Mouse (Mus musculus): ENCODE results near the gene Ltb.
"Not testable (repeated sequence)": the region's sequence is repeated elsewhere in the genome, so short reads cannot be mapped to it uniquely, and the experiment has no call there.

Ltb gene

DNA sequence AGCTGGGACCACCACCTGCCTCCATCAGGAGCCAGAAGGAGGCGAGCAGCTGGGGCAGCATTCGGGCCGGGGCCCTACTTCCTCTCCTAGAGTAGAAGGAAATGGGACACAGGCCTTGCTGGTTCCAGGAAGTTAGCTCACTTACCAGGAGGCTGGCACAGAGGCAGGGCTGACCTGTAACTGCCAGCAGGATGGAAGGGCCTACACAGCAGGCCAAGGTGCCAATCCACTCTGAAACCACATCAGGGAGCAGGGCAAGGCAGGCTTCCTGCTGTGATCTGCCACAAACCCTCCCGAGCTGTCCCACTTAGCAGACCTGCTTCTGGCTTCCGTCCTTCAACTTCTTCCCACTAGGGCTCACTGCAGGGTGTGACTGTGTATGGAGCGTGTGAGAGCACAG lies 28.1 kb downstream of the Ltb start:
- no peak for DNase-seq (ENCODE audit: low read depth in 2 of 2, low spot score in 2 of 2)

DNA sequence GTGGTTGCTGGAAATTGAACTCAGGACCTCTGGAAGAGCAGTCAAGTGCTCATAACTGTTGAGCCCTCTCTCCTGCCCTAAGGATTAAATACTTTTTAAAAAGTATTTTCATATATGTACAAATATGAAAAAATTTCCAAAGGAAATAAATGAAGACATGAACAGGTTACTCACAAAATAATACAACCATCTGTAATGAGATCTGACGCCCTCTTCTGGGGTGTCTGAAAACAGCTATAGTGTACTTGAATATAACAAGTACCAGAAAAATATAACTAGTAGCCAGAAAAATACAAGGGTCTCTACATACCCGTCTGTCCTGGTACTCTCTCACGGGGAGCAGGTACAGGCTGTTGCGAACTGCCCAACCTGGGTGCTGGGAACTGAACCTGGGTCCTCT lies 30.4 kb downstream of the Ltb start:
- no peak for DNase-seq (ENCODE audit: low read depth in 2 of 2, low spot score in 2 of 2)

GRCm38 (mm10) chr17:35225456-35225855 lies 31.2 kb downstream of the Ltb start:
- DNase-seq (ENCODE audit: low read depth in 2 of 2, low spot score in 2 of 2): no peak

GRCm38 (mm10) chr17:35226561-35227046 lies 32.4 kb downstream of the Ltb start:
- no peak for DNase-seq (ENCODE audit: low read depth in 2 of 2, low spot score in 2 of 2)

DNA sequence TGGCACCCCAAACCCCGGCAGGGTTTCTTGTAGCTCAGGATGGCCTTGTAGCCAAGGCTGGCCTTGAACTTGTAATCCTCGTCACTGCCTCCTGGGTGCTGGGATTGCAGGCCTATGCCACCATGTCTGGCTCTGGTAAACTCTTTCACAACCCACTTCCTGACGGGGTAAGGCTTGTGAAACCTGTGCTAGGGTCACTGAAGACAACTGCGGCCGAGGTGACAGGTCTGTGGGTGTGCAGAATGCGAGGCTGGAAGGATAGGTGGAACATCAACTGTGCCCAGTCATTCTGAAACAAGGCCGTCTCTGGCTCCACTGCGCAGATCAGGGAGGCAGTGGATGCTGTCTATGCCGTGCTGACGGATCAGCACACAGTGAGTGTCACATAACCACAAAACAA lies 36.8 kb downstream of the Ltb start:
- DNase-seq (ENCODE audit: low read depth in 2 of 2, low spot score in 2 of 2): no peak

GRCm38 (mm10) chr17:35232043-35232442 lies 37.8 kb downstream of the Ltb start:
- DNase-seq (ENCODE audit: low read depth in 2 of 2, low spot score in 2 of 2): peak; percentile 82 to 88

- DNase-seq (ENCODE audit: low read depth in 2 of 2, low spot score in 2 of 2): peak in 1 of 2 experiments; percentile 50
Observed at GRCm38 (mm10) chr17:35232659-35233058, 38.4 kb downstream of the Ltb start.

DNA sequence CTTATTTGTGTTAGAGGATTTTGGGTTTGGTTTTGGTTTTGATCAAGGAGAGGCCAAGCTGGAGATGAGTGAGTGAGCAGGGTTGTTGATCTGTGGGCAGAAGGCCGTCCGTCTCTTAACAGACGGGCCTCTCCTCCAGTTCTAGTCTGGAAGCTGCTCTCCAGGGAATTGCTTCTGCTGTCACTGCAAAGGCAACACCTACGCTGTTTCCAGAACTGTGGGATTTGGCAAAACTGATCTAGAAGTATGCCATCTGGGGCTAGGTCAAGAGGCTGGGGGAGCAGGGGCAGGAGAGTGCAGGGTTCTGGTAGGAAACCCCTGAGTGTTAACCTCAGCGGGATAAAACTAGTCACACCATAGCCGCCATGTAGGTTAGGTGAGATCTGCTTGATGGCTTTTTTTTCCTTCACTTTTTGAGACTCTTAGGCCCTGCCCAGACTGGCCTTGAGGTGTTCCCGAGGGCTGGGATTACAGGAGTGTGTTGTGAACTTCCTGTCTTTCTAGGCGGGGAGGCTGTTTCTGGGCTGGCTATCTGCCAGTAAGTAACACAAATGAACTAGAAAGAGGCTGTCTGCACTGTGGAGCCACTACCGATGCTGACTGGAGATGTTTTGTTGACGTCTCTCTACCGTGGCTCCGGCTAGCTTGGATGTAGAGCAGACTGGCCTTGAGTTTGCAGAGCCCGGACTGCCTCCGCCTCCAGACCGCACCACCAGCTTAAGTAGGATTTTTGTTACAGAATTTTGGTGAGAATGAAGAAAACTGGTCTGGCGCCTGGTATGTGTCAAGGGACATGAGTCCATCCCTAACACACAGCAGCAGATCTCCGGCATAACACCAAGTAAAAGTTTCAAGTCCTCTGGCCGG lies 39.1 kb downstream of the Ltb start, which contains the start of gene Atp6v1g2:
Gene Atp6v1g2, plus strand, starts transcription at position 547 of the 867 bp plus-strand sequence.
- DNase-seq (ENCODE audit: low read depth in 2 of 2, low spot score in 2 of 2): no peak

DNA sequence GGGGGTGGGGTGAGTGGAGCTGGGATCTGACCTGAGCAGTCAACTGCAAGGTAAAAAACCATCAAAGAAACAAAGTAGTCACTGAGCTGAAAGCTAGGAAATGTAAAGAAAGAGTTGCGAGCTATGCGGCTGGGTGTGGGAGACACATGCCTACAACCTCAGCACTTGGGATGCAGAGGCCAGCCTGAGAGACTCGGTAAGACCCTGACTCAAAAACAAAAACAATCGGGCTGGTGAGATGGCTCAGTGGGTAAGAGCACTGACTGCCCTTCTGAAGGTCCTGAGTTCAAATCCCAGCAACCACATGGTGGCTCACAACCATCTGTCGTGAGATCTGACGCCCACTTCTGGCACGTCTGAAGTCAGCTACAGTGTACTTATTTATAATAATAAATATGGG lies 39.9 kb downstream of the Ltb start:
- not testable (repeated sequence) for DNase-seq (ENCODE audit: low read depth in 2 of 2, low spot score in 2 of 2)

- no peak for DNase-seq (ENCODE audit: low read depth in 2 of 2, low spot score in 2 of 2)
Observed at GRCm38 (mm10) chr17:35234903-35235302, 40.7 kb downstream of the Ltb start.

GRCm38 (mm10) chr17:35235614-35236389 lies 41.6 kb downstream of the Ltb start, which contains the start of gene Nfkbil1:
Nfkbil1 (minus strand) TSS chr17:35235792.
- DNase-seq (ENCODE audit: low read depth in 2 of 2, low spot score in 2 of 2): peak; percentile 70 to 77

DNA sequence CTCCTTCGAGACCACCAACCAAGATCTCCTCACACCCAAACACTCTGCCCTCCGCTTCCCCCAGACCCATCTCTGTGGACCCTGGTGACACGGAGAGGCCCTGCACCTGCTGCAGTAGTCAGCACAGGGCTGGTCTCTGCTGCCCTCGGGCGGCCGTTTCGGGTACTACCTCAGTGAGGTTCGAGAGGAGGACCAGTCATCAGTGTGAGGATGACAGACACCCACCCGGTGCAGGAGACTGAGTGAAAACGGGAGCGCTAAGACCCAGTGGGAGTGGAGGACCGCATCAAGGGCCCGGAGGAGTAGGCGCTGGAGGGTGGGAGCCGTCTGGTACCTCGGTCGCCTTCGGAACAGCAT lies 42.1 kb downstream of the Ltb start:
- peak; percentile 98 to 100 for DNase-seq (ENCODE audit: low read depth in 2 of 2, low spot score in 2 of 2)

DNA sequence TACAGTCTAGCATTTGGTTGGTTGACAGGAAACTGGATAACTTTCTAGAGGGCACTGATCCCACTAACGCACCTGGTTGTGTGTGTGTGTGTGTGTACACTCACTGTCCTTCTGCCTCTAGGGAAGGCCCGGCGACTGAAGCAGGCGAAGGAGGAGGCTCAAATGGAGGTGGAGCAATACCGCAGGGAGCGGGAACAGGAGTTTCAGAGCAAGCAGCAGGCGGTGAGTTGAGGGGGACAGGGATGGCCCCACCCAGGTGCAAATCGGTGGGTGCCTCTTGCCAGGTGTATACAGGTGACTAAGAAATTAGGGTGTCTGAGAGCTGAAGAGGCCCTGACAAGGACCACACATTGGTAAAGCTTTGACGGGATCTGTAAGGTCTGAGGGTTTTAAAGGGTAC lies 42.8 kb downstream of the Ltb start:
- no peak for DNase-seq (ENCODE audit: low read depth in 2 of 2, low spot score in 2 of 2)

DNA sequence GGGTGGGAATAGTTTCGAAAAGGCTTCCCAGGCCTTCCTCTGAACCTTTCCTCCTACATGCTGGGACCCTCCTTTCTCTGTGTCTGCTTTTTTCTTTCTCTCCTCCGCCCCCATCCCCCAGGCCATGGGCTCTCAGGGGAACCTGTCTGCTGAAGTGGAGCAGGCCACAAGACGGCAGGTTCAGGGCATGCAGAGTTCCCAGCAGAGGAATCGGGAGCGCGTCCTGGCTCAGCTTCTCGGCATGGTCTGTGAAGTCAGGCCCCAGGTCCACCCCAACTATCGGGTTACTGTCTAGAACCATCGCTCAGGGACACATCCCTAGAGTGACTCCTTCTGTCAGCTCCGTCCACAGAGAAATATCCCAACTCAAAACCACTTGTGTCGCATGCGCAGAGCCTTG lies 43.3 kb downstream of the Ltb start:
- no peak for DNase-seq (ENCODE audit: low read depth in 2 of 2, low spot score in 2 of 2)

- no peak for DNase-seq (ENCODE audit: low read depth in 2 of 2, low spot score in 2 of 2)
Observed at GRCm38 (mm10) chr17:35239700-35240099, 45.5 kb downstream of the Ltb start.

GRCm38 (mm10) chr17:35240384-35241304 lies 46.4 kb downstream of the Ltb start:
- DNase-seq (ENCODE audit: low read depth in 2 of 2, low spot score in 2 of 2): no peak

- DNase-seq (ENCODE audit: low read depth in 2 of 2, low spot score in 2 of 2): peak; percentile 95
Observed at GRCm38 (mm10) chr17:35241305-35242014, 47.2 kb downstream of the Ltb start, which contains the start of gene Ddx39b. Ddx39b (plus strand) TSS chr17:35241746.

DNA sequence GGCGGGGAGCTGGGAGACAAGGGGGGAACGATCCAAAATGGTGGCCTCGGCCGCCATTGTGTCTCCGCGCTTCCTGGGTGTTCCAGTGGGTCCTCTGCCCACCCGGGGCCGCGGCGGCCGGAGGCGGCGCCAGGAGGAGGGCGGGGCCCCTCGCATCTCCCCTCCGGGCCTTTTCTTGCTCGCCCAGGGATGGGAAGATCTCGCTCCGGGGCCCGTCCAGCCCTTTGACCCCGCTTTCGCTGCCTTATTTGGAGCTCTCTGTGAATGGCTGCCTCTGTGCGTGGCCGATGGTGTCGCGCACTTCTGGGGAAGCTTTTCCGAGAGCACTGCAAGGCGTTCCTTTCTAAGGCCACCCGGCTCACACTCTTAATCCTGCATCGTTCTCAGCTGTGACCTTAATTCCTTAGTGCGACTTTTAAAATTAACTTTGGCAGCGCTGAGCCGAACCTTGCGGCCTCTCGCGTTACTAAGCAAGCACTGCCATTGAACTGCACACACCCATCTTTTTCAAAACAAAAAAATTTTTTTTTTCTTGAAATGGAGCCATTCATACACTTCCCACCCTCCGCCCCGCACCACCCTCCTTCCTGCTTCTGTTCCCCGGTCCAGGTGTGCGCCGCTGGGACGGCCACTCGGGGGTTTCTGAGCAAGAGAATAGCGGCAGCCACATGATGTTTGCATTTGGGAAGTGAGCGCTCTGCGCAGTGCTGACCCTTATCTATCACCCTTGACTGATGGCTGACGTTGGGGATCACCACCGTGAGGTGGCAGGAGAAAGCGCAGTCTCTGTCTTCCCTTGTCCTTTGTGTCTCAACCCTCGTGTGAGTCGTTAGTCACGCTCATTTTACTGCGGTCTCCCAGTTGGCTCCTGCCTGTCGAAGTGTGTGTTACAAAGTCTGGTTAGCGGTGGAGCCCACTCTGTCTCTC lies 48.0 kb downstream of the Ltb start:
- peak; percentile 39 to 56 for DNase-seq (ENCODE audit: low read depth in 2 of 2, low spot score in 2 of 2)

GRCm38 (mm10) chr17:35243086-35243485 lies 48.8 kb downstream of the Ltb start:
- DNase-seq (ENCODE audit: low read depth in 2 of 2, low spot score in 2 of 2): no peak

All from CD8-positive naive resting alpha-beta T cell, adult 2 months (primary cell).